Mouse (Mus musculus) gastrocnemius, adult 2 months (tissue): ENCODE data around the gene Cpeb2. TPM values are rescaled to one million over a fixed set of nuclear protein-coding genes. Genes with fewer than 3 reads are reported as not detected.

Experiments
- DNase-seq: peaks from one replicate; pipeline ENCODE4 v3.0.0; 2022
- H3K27ac ChIP-seq: fragments of 200-600 bp; 2 replicates; pipeline ENCODE4 v1.8.1; 2022; ENCODE audit warnings: mild to moderate bottlenecking
- H3K4me3 ChIP-seq: fragments of 200-600 bp; 2 replicates; pipeline ENCODE4 v1.8.1; 2022; ENCODE audit warnings: mild to moderate bottlenecking, moderate library complexity
- CTCF ChIP-seq: fragments of 200-600 bp; IDR thresholded peaks from 2 replicates; pipeline ENCODE4 v1.8.1; 2022; ENCODE audit warnings: antibody characterized with exemption, mild to moderate bottlenecking, moderate library complexity
- intact Hi-C: fragments of 180-260 bp; cut with DNase I; formaldehyde crosslinking; loops from one replicate; pipeline ENCODE4 v1.15.1; 2025
- long read RNA-seq, 2 experiments: library from polyadenylated mRNA; stranded (forward); transcript quantifications; one replicate each; pipeline ENCODE4 v2.0.0; 2021
- total RNA-seq, 2 experiments: library from RNA; stranded (reverse); gene quantifications; 2 replicates each; pipeline ENCODE4 v1.2.3; 2021

The Cpeb2 gene
- 10 to 100 TPM; 16.2 to 21.7 TPM for total RNA-seq
- long read RNA-seq, experiment 1, full-length matches to known transcripts = 7 of 13 reads
- long read RNA-seq, experiment 1, partial matches to known transcripts = 1 of 13 reads
- long read RNA-seq, experiment 1, other reads (novel, unspliced or antisense) = 5 of 13 reads
- long read RNA-seq, experiment 2, full-length matches to known transcripts = 3 of 8 reads
- long read RNA-seq, experiment 2, partial matches to known transcripts = 0 of 8 reads
- long read RNA-seq, experiment 2, other reads (novel, unspliced or antisense) = 5 of 8 reads

DNA sequence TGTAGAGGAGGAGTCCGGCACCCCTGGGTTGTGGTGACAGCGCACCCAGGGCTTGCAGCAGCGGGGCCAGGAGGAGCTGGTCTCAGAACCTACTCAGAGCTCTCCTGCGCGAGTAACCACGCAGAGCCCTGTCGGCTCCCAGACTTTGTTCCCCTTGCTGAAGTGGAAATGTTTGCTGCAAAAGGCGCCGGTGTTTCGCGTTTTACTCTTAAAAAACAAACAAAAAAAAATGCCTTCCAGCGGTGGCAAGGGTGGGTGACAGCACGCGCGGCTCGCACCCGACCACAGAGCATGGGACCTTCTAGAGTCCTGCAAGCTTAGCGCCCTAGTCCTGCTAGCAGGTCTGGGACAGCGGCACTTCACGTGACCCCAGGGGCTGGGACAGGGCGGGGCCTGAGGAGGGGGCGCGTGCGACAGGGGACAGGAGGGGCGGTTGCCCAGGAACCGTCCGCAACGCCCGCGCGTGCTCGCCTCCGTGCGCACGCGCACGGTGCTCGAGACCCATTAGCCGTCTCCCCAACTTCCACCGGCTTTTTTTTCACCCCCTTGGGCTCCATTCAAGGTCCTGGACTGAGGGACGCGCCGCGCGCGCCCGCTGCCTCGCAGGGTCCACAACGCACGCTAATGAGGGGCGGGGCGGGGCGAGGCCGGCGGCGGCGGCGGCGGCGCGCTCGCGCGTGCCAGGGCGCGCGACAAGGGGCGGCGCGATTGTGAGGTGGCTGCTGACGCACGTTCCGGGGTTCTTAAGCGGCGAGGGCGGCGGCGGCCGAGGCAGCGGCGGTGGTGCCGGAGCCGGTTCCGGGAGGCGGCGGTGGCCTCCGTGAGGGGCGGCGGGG is at the start of gene Cpeb2:
Gene Cpeb2 (plus strand): TSS at position 691 of the 836 bp plus-strand sequence.
- intact Hi-C loops = loop anchor here (2.0 to 10.0 kb wide), 3 partner anchors 122 to 245 kb away; no protein-coding TSS in a partner anchor
- peak within 1 kb of the TSS; percentile 97 for H3K27ac ChIP-seq
- no peak for TF ChIP-seq CTCF
- peak within 1 kb of the TSS; percentile 91 for H3K4me3 ChIP-seq
- peak; percentile 97 for DNase-seq

DNA sequence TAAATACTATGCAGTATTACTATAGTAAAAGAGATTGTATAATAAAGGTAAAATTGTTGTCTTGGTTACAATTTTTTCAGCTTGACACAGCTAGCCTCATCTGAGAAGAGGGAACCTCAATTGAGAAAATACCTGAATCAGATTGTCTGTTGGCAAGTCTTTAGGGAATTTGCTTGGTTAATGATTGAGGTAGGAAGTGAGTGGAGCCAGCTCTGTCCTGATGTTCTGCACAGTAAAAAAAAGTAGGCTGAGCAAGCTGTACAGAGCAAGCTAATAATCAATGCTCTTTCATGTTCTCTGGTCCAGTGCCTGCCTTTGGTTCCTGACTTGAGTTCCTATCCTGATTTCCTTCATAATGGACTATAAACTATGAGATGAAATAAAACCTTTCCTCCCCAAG is 49.4 kb upstream of the Cpeb2 start:
- intact Hi-C loops = no loop called here
- H3K4me3 ChIP-seq = no peak overlapping the region
- DNase-seq = no peak
- TF ChIP-seq CTCF = no peak
- H3K27ac ChIP-seq = no peak overlapping the region

DNA sequence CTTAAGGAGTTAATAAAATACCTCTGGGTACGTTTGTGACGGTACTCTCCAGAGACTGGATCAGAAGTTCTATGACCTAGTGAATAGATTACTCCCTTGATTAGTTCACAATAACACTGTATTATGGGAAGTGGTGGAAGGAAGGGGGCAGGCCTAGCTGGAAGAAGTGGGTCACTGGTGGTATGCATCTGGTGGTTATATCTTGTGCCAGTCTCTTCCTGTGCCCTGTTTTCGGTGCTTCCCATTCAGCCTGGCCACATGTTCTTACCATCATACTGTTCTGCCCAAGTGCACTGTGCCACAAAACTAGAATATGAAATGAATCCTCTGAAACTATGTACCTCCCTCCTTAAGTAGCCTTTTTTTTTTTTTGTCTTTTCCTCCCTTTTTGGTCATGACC is 48.1 kb upstream of the Cpeb2 start:
- no peak for TF ChIP-seq CTCF
- H3K27ac ChIP-seq = no peak overlapping the region
- DNase-seq = no peak
- H3K4me3 ChIP-seq = no peak overlapping the region
- intact Hi-C loops = no loop called here

DNA sequence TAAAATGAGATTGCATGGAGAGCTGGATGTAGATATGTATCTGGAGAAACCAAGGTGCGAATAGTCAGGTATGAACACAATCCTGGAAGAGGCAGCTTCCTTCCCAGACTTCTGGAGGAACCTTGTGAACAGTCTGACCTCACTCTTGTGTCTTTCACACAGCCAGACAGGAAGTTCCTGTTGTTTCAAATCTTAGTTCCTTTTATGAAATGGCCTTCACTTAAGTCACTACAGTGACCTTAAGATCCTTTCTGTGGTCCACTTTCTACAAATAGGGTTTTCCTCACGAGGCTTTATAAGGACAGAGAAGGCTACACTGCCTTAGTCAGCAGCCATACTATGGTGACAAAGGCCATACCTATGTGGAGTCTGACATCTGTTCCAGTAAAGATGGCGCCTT is 47.5 kb upstream of the Cpeb2 start:
- no peak overlapping the region for H3K27ac ChIP-seq
- TF ChIP-seq CTCF = no peak
- no peak for DNase-seq
- H3K4me3 ChIP-seq = no peak overlapping the region
- intact Hi-C loops = no loop called here

DNA sequence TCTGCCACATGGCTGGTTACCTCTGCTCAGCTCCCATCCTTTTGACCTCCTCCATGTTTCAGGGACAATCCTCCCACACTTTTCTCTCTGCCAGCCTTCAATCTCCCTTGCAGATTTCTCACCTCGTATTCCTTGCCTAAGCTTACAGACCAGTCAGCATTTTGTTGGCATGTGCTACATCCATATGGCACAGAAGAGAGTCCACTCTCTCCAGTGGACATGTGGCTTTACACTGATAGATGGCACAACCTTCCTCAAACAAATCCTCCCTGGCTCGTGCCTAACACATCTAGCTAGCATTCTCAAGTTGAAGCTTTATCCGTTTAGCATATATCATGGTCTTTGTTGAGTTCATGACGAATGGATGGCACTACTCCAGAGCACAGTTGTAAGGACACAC is 32.3 kb upstream of the Cpeb2 start:
- DNase-seq = no peak
- no peak for TF ChIP-seq CTCF
- intact Hi-C loops = no loop called here
- Histone ChIP-seq H3K27ac (no peak overlapping the region), H3K4me3 (no peak overlapping the region)

DNA sequence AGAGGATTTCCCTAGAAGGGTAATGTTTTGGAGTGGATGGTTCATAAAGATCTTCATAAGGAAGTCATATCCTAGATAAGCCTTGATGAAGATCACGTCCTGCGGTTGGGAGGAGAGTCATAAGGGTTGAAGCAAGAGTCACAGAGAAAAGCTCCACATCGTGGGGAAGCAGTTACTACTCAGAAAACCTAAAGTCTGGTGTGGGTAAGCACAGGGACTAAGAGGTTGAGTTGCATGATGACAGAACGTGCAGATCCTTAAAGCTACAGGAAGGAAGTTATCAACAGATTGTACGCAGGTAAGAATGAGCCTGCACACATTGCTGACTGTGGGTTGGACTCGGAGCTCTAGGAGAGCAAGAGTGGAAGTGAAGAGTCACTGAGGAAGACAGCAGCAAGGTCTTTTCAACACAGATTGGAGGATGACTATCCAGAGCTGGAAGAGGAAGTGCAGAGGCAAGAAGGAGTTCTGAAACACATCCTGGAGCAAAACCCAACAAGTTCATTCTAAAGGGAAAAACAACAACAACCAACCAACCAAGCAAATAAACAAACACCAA is 26.4 kb upstream of the Cpeb2 start:
- intact Hi-C loops = no loop called here
- DNase-seq = no peak
- no peak overlapping the region for H3K27ac ChIP-seq
- no peak for TF ChIP-seq CTCF
- no peak overlapping the region for H3K4me3 ChIP-seq

DNA sequence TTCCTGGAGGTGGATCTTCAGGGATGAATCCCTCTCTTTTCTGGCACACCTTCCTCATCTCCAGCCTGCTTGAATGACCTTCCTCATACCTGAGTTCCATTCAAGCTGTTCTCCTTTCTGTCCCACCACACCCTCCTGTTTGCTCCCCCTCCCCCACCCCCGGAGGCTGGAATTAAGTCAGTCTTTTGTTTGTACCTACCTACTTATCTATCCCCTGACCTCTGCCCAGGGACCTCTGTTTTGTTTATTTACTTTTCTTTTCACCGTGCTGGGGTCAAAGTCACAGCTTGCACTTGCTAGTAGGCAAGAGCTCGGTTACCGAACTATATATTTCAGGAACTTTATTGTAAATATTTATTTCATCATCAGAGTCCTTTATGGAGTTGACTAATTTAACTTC is 15.5 kb upstream of the Cpeb2 start:
- DNase-seq = no peak
- Histone ChIP-seq H3K27ac (no peak overlapping the region), H3K4me3 (no peak overlapping the region)
- TF ChIP-seq CTCF = no peak
- intact Hi-C loops = no loop called here

DNA sequence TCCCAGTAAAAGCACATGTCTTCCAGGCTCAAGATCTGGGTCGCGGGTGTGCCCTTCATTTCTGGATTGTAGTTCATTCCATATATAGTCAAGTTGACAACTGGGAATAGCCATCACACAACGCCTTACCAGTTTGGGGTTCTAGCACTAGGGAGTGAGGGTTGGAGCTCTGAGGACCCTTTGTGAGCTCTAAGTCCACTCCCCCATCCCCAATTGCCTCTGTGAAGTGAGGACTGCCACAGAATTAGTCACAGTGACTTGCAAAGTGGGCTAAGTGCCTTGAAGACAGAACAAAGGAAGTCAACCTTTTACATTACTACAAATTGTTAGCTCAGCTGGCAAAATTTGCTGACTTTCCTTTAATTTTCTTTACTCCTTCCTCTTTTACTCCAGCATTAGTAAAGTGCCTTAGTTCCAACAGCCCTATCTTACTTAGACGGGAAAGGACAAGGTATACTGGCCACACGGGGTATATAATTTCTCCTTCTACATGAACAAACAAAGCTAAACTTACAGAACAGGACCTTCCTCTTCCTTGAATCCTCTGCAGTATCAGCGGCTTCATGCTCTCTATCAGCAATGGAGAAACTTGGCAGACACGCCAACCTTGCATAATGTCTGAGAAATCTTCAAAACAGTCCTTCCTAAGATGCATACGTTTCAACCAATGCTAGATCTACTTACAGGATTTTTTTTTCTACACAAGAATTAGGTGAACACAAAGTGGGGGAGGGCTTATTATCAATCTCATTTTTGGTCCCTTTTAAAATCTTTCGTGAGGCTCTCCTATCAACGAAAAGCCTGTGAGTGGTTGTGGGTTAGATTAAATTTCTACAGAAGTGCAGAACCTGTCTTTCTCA is 14.8 kb upstream of the Cpeb2 start:
- DNase-seq = no peak
- intact Hi-C loops = no loop called here
- no peak for TF ChIP-seq CTCF
- Histone ChIP-seq H3K4me3 (no peak overlapping the region), H3K27ac (no peak overlapping the region)

DNA sequence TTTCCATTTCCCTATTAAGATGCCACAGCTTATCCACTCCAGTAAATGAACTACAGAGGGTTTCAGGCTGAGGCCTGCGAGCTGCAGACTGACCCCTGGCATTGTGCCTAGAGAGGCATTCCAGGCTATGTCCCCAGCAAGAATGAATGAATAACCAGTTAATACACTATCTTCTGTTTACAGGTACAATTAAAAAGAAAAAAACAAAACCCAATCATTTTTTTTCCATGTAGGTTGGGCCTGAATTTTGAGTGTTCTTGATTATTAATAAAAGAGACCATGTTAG is 14.2 kb upstream of the Cpeb2 start:
- Histone ChIP-seq H3K4me3 (no peak overlapping the region), H3K27ac (no peak overlapping the region)
- intact Hi-C loops = no loop called here
- TF ChIP-seq CTCF = no peak
- no peak for DNase-seq

DNA sequence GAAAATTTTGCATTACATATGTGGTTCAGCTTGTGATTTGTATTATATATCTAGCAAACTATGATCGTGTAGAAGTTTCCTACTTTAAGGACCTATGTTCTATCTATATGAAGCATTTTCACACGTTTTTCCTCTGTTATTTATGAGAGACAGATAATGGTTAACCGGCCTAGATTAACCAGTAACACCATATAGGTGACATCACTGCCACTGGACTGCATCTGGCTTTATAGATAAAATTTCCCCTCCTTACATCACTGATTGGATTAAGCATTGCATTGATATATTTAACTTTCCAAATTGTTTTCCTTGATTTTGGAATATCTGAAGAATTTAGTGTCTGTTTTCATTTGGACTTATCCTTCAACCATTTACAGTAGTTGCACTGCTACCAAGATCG is 9.6 kb upstream of the Cpeb2 start:
- no peak for DNase-seq
- Histone ChIP-seq H3K4me3 (no peak overlapping the region), H3K27ac (no peak overlapping the region)
- no peak for TF ChIP-seq CTCF
- intact Hi-C loops = no loop called here

DNA sequence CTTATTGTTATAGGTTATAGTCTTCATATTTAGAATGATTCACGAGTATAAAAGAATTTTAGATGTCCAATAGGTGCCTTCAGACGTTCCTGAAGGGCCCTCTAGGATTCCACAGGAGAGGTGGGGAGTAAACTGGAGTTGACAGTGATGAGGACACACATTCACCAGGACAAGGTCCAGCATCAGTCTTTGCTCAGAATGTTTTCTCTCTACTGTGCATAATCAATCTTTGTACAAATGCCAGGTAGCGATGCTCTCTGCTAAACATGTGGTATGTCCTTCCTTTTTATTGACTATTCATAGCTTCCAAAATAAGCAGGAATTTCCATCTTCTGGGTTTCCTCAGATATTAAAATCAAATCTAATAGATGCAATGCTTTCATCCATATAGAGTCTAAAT is 8.7 kb upstream of the Cpeb2 start:
- no peak overlapping the region for H3K4me3 ChIP-seq
- no peak overlapping the region for H3K27ac ChIP-seq
- no peak for DNase-seq
- no peak for TF ChIP-seq CTCF
- intact Hi-C loops = no loop called here

DNA sequence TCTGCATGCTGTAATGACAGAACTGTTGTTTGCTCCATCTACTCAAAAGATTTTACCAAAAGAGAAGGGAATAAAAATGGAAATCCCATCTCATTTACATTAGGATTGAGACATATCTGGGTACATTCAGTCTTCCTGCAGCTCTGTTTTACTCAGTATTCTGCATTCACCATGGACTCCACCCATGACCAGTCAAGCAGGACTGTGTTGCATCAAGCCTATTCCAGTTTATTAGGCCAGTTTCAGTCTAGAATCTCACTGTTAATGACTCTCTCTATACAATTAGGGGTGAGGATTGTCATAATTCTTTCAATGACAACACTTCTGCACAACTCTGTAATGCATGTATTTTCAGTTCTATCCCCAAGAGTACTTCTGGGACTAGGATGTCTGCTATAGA is 6.8 kb upstream of the Cpeb2 start:
- intact Hi-C loops = no loop called here
- Histone ChIP-seq H3K4me3 (no peak overlapping the region), H3K27ac (no peak overlapping the region)
- no peak for DNase-seq
- TF ChIP-seq CTCF = no peak

DNA sequence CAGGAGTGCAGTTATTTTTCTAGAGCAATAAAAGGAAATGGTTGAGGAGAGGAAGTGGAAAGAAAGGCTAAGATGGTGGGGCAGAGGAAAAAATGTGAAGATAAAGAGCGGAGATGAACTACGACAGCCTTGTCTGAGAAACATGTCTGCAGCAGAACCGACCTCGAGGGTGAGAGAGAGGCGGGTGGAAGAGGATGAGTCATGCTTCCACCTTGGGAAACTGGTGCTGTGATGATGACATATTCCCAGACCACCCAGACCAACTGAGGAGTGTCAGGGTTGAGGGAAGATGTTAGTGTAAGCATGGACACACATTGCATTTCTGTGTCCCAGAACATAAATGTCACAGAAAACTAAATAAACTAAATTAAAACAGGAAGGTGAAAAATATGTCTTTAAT is 5.4 kb upstream of the Cpeb2 start:
- Histone ChIP-seq H3K4me3 (no peak overlapping the region), H3K27ac (no peak overlapping the region)
- DNase-seq = no peak
- intact Hi-C loops = no loop called here
- no peak for TF ChIP-seq CTCF
